Comparison of ENCODE assay signal across 8 mouse cellular contexts in the genomic region with DNA sequence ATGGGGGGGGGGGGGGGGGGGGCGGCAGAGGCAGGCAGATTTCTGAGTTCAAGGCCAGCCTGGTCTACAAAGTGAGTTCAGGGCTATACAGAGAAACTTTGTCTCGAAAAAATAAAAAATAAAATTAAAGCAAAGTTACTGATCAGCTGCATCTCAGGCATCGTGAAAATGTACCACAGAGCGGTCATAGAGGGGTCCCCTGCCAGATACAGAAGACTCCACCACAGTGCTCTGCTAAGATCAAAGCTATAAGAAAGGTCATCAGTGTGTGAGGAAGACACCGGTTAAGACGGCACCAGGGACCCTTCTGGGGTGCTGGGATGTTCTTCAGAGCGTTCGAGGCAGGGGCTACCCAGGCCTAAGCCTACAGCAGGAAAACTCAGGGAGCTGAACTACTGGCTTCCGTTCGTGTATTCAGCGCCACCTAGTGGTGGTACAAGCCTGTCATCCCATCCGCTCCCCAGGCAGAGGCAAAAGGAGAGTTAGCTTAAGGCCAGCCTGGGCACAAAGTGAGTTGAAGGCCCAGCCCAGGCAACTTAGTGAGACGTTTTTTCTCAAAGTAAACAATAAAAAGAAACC. TPM values are rescaled to one million over a fixed set of nuclear protein-coding genes. Genes with fewer than 3 reads are reported as not detected.
DNase-seq lines count a peak whose midpoint lies in the region; ATAC-seq and TF ChIP-seq lines count a peak whose summit lies in the region.

No protein-coding gene starts in this region.

- no peak for TF ChIP-seq POLR2A in bone marrow, adult 2 months (IDR thresholded peaks at IDR 0.05; ENCODE audit: borderline replicate concordance, control insufficient read depth, low read depth, low read length)

- peak; percentile 91 for TF ChIP-seq CTCF in bone marrow, adult 2 months (IDR thresholded peaks at IDR 0.05; ENCODE audit: control insufficient read depth, insufficient read depth, low read length)

- H3K36me3 ChIP-seq in embryonic facial prominence, embryonic 14.5 days (ENCODE audit: control insufficient read depth, insufficient read depth, low read length) = no peaks in the 10 kb centered on the region
- H3K36me3 ChIP-seq in heart, embryonic 13.5 days = no peaks in the 10 kb centered on the region
- no peaks in the 10 kb centered on the region for H3K36me3 ChIP-seq in kidney, embryonic 16.5 days (ENCODE audit: insufficient read depth, low read length)
- H3K36me3 ChIP-seq in liver, embryonic 13.5 days = no peaks in the 10 kb centered on the region
- no peaks in the 10 kb centered on the region for H3K36me3 ChIP-seq in neural tube, embryonic 11.5 days (ENCODE audit: control insufficient read depth, insufficient read depth, low read length)

- H3K9ac ChIP-seq in embryonic facial prominence, embryonic 14.5 days (ENCODE audit: low read depth, low read length) = no peak overlapping the region
- H3K9ac ChIP-seq in heart, embryonic 13.5 days = no peak overlapping the region
- no peak overlapping the region for H3K9ac ChIP-seq in kidney, embryonic 16.5 days (replicated peaks; ENCODE audit: low read length)
- no peak overlapping the region for H3K9ac ChIP-seq in liver, embryonic 13.5 days
- no peak overlapping the region for H3K9ac ChIP-seq in neural tube, embryonic 11.5 days (ENCODE audit: low read length)

- H3K27ac ChIP-seq in bone marrow, adult 2 months (ENCODE audit: control insufficient read depth, insufficient read depth, low read depth, low read length, poor library complexity) = no peak overlapping the region
- H3K27ac ChIP-seq in embryonic facial prominence, embryonic 14.5 days (replicated peaks; ENCODE audit: low read depth, low read length) = no peak overlapping the region
- H3K27ac ChIP-seq in heart, embryonic 13.5 days (replicated peaks) = no peak overlapping the region
- H3K27ac ChIP-seq in kidney, embryonic 16.5 days (ENCODE audit: low read length) = no peak overlapping the region
- H3K27ac ChIP-seq in liver, embryonic 13.5 days = no peak overlapping the region
- H3K27ac ChIP-seq in neural tube, embryonic 11.5 days (ENCODE audit: low read depth, low read length) = no peak overlapping the region

- peak; percentile 80 for ATAC-seq in embryonic facial prominence, embryonic 14.5 days (ENCODE audit: low read depth)
- ATAC-seq in heart, embryonic 13.5 days (ENCODE audit: extremely low read depth, insufficient number of reproducible peaks, low FRiP score, low TSS enrichment) = peak; percentile 52; the same call in 1 of the 2 replicates
- ATAC-seq in kidney, embryonic 16.5 days (ENCODE audit: low FRiP score, low TSS enrichment) = peak; percentile 91
- peak; percentile 59 for ATAC-seq in liver, embryonic 13.5 days (ENCODE audit: low read depth)
- ATAC-seq in neural tube, embryonic 11.5 days (ENCODE audit: insufficient read depth, low FRiP score, low TSS enrichment) = peak; percentile 48

- WGBS in bone marrow, adult 2 months = 25% methylated on average over 13 of the region's 13 CpGs
- 25% methylated on average over 13 of the region's 13 CpGs for WGBS in embryonic facial prominence, embryonic 14.5 days
- 22% methylated on average over 12 of the region's 13 CpGs for WGBS in heart, embryonic 13.5 days
- WGBS in kidney, embryonic 16.5 days = 19% methylated on average over 12 of the region's 13 CpGs
- 21% methylated on average over 13 of the region's 13 CpGs for WGBS in liver, embryonic 13.5 days (ENCODE audit: insufficient replicate concordance)
- WGBS in neural tube, embryonic 11.5 days = 24% methylated on average over 12 of the region's 13 CpGs

- peak; percentile 83 for DNase-seq in CD4-positive, CD25-positive, alpha-beta regulatory T cell, adult 2 months (ENCODE audit: low read depth, low spot score)
- DNase-seq in embryonic facial prominence, embryonic 14.5 days (ENCODE audit: low spot score) = peak; percentile 90
- peak; percentile 59 for DNase-seq in liver, embryonic 13.5 days
- peak; percentile 86 for DNase-seq in neural tube, embryonic 11.5 days (ENCODE audit: low spot score)
- peak; percentile 73 for DNase-seq in thymus, postnatal 0 days (ENCODE audit: low spot score)

- H3K9me3 ChIP-seq in embryonic facial prominence, embryonic 14.5 days (ENCODE audit: control insufficient read depth, low read length) = no peaks in the 10 kb centered on the region
- H3K9me3 ChIP-seq in heart, embryonic 13.5 days = no peaks in the 10 kb centered on the region
- H3K9me3 ChIP-seq in kidney, embryonic 16.5 days (ENCODE audit: low read length) = no peaks in the 10 kb centered on the region
- no peaks in the 10 kb centered on the region for H3K9me3 ChIP-seq in liver, embryonic 13.5 days (replicated peaks)
- no peaks in the 10 kb centered on the region for H3K9me3 ChIP-seq in neural tube, embryonic 11.5 days (ENCODE audit: control insufficient read depth, low read length)

- H3K4me2 ChIP-seq in embryonic facial prominence, embryonic 14.5 days (ENCODE audit: low read depth, low read length) = no peak overlapping the region
- H3K4me2 ChIP-seq in heart, embryonic 13.5 days = no peak overlapping the region
- H3K4me2 ChIP-seq in kidney, embryonic 16.5 days (replicated peaks; ENCODE audit: low read depth, low read length) = no peak overlapping the region
- no peak overlapping the region for H3K4me2 ChIP-seq in liver, embryonic 13.5 days
- no peak overlapping the region for H3K4me2 ChIP-seq in neural tube, embryonic 11.5 days (ENCODE audit: low read depth)

- H3K4me1 ChIP-seq in bone marrow, adult 2 months (ENCODE audit: control insufficient read depth, insufficient read depth, low read length) = no peaks in the 10 kb centered on the region
- H3K4me1 ChIP-seq in embryonic facial prominence, embryonic 14.5 days (ENCODE audit: control insufficient read depth, insufficient read depth, low read length) = no peaks in the 10 kb centered on the region
- peaks cover 8% of the 10 kb centered on the region for H3K4me1 ChIP-seq in heart, embryonic 13.5 days
- no peaks in the 10 kb centered on the region; the same call in 1 of the 2 replicates for H3K4me1 ChIP-seq in kidney, embryonic 16.5 days (ENCODE audit: insufficient read depth, low read length)
- H3K4me1 ChIP-seq in liver, embryonic 13.5 days (replicated peaks) = no peaks in the 10 kb centered on the region; the same call in 1 of the 2 replicates
- no peaks in the 10 kb centered on the region for H3K4me1 ChIP-seq in neural tube, embryonic 11.5 days (ENCODE audit: control insufficient read depth, insufficient read depth, low read length)

- H3K27me3 ChIP-seq in embryonic facial prominence, embryonic 14.5 days (replicated peaks; ENCODE audit: control insufficient read depth, insufficient read depth, low read length) = no peaks in the 10 kb centered on the region
- peaks cover 17% of the 10 kb centered on the region for H3K27me3 ChIP-seq in heart, embryonic 13.5 days (replicated peaks)
- H3K27me3 ChIP-seq in kidney, embryonic 16.5 days (ENCODE audit: insufficient read depth, low read length) = no peaks in the 10 kb centered on the region
- H3K27me3 ChIP-seq in liver, embryonic 13.5 days = no peaks in the 10 kb centered on the region
- H3K27me3 ChIP-seq in neural tube, embryonic 11.5 days (ENCODE audit: control insufficient read depth, insufficient read depth, low read length) = no peaks in the 10 kb centered on the region

- no peak overlapping the region for H3K4me3 ChIP-seq in bone marrow, adult 2 months (replicated peaks; ENCODE audit: control insufficient read depth, low read depth, low read length)
- no peak overlapping the region for H3K4me3 ChIP-seq in embryonic facial prominence, embryonic 14.5 days (ENCODE audit: low read depth, low read length)
- no peak overlapping the region for H3K4me3 ChIP-seq in heart, embryonic 13.5 days
- H3K4me3 ChIP-seq in kidney, embryonic 16.5 days (ENCODE audit: low read length) = no peak overlapping the region
- H3K4me3 ChIP-seq in liver, embryonic 13.5 days (replicated peaks) = no peak overlapping the region
- no peak overlapping the region for H3K4me3 ChIP-seq in neural tube, embryonic 11.5 days (ENCODE audit: low read depth, low read length)

RNA-seq across cellular contexts. Expression of a gene that starts 15.9 kb away (rescaled TPM):
- 1.8 and 4.1 TPM in 2 replicates for polyA plus RNA-seq in bone marrow, adult 2 months (2011; ENCODE audit: insufficient read depth, insufficient read length, low replicate concordance, missing spikeins)
- 20.7 and 21.1 TPM in 2 replicates for polyA plus RNA-seq in embryonic facial prominence, embryonic 14.5 days (2014; fragmentation: Nextera tagmentation; extraction: Ambion mirVana)
- polyA plus RNA-seq in heart, embryonic 13.5 days (2015; fragmentation: Nextera tagmentation; extraction: Ambion mirVana) = 25.9 and 26.6 TPM in 2 replicates
- 39.5 and 40.2 TPM in 2 replicates for polyA plus RNA-seq in kidney, embryonic 16.5 days (2015; fragmentation: Nextera tagmentation; extraction: Ambion mirVana)
- 6.1 and 7.7 TPM in 2 replicates for polyA plus RNA-seq in liver, embryonic 13.5 days (2015; fragmentation: Nextera tagmentation; extraction: Ambion mirVana)
- 26.4 and 27.2 TPM in 2 replicates for polyA plus RNA-seq in neural tube, embryonic 11.5 days (2014; fragmentation: Nextera tagmentation; extraction: Ambion mirVana)
- 2.7 and 3.1 TPM in 2 replicates for polyA plus RNA-seq in thymus, postnatal 0 days (2015; fragmentation: Nextera tagmentation; extraction: Ambion mirVana)

RNA-seq across cellular contexts. Expression of a gene that starts 18.5 kb away (rescaled TPM):
- 4.3 TPM in 1 of 2 replicates, not detected in the other for polyA plus RNA-seq in bone marrow, adult 2 months (2011; ENCODE audit: insufficient read depth, insufficient read length, low replicate concordance, missing spikeins)
- polyA plus RNA-seq in embryonic facial prominence, embryonic 14.5 days (2014; fragmentation: Nextera tagmentation; extraction: Ambion mirVana) = 0.10 and 0.13 TPM in 2 replicates
- 0.09 TPM in 1 of 2 replicates, not detected in the other for polyA plus RNA-seq in heart, embryonic 13.5 days (2015; fragmentation: Nextera tagmentation; extraction: Ambion mirVana)
- polyA plus RNA-seq in kidney, embryonic 16.5 days (2015; fragmentation: Nextera tagmentation; extraction: Ambion mirVana) = 0.40 and 0.67 TPM in 2 replicates
- 0.46 and 0.50 TPM in 2 replicates for polyA plus RNA-seq in liver, embryonic 13.5 days (2015; fragmentation: Nextera tagmentation; extraction: Ambion mirVana)
- not detected in 2 replicates for polyA plus RNA-seq in neural tube, embryonic 11.5 days (2014; fragmentation: Nextera tagmentation; extraction: Ambion mirVana)
- polyA plus RNA-seq in thymus, postnatal 0 days (2015; fragmentation: Nextera tagmentation; extraction: Ambion mirVana) = 0.08 TPM in 2 replicates

RNA-seq across cellular contexts. Expression of a gene that starts 53.2 kb away (rescaled TPM):
- polyA plus RNA-seq in bone marrow, adult 2 months (2011; ENCODE audit: insufficient read depth, insufficient read length, low replicate concordance, missing spikeins) = 25.6 and 39.8 TPM in 2 replicates
- polyA plus RNA-seq in embryonic facial prominence, embryonic 14.5 days (2014; fragmentation: Nextera tagmentation; extraction: Ambion mirVana) = 43.3 and 46.9 TPM in 2 replicates
- 50.8 and 57.1 TPM in 2 replicates for polyA plus RNA-seq in heart, embryonic 13.5 days (2015; fragmentation: Nextera tagmentation; extraction: Ambion mirVana)
- 57.4 and 71.4 TPM in 2 replicates for polyA plus RNA-seq in kidney, embryonic 16.5 days (2015; fragmentation: Nextera tagmentation; extraction: Ambion mirVana)
- 47.4 and 50.8 TPM in 2 replicates for polyA plus RNA-seq in liver, embryonic 13.5 days (2015; fragmentation: Nextera tagmentation; extraction: Ambion mirVana)
- 27.3 and 34.8 TPM in 2 replicates for polyA plus RNA-seq in neural tube, embryonic 11.5 days (2014; fragmentation: Nextera tagmentation; extraction: Ambion mirVana)
- 83.7 and 91.5 TPM in 2 replicates for polyA plus RNA-seq in thymus, postnatal 0 days (2015; fragmentation: Nextera tagmentation; extraction: Ambion mirVana)
